Mouse (Mus musculus): ENCODE data around the gene Cxcl10. TPM values are rescaled to one million over a fixed set of nuclear protein-coding genes. Genes with fewer than 3 reads are reported as not detected.
A peak's percentile ranks its signal among the peaks of the same experiment; 100 is the strongest.

Gene Cxcl10
- polyA plus RNA-seq, 1 experiment: 1.2 TPM

DNA sequence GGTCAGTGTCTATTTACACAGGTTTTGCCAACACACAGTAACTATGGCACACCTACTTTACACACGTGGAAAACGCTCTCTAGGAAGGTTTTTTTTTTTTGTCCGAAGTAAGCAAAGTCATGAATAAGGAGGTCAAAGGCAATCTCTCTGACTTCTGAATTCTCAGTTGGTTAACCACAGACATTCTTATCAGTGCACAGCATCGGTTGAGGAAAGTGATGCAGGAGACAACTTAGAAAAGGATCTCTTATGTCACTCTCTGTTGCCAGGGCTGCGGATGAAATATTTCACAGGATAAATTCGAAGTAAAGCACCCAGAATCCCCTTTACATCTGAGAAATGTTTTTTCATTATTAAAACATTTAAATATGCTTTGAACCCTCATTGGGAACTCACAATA lies 21.3 kb downstream of the Cxcl10 start:
- 3% methylated on average over 6 of the region's 6 CpGs for WGBS
- TF ChIP-seq CTCF (IDR thresholded peaks at IDR 0.05; ENCODE audit: control insufficient read depth, insufficient read depth, low read length): no peak
- no peak for TF ChIP-seq POLR2A (IDR thresholded peaks at IDR 0.05; ENCODE audit: borderline replicate concordance, control insufficient read depth, low read depth, low read length)
- peaks cover 1% of the 10 kb centered on the region for H3K4me1 ChIP-seq (ENCODE audit: control insufficient read depth, insufficient read depth, low read length)
- H3K27ac ChIP-seq (ENCODE audit: control insufficient read depth, insufficient read depth, low read depth, low read length, poor library complexity): no peak overlapping the region
- H3K4me3 ChIP-seq (replicated peaks; ENCODE audit: control insufficient read depth, low read depth, low read length): no peak overlapping the region

GRCm38 (mm10) chr5:92323264-92323663 lies 25.4 kb downstream of the Cxcl10 start:
- Histone ChIP-seq H3K27ac (ENCODE audit: control insufficient read depth, insufficient read depth, low read depth, low read length, poor library complexity) (no peak overlapping the region), H3K4me1 (ENCODE audit: control insufficient read depth, insufficient read depth, low read length) (peaks cover 1% of the 10 kb centered on the region; the same call in 1 of the 2 replicates), H3K4me3 (replicated peaks; ENCODE audit: control insufficient read depth, low read depth, low read length) (no peak overlapping the region)
- WGBS: 39% methylated on average over 5 of the region's 5 CpGs
- no peak for TF ChIP-seq POLR2A (IDR thresholded peaks at IDR 0.05; ENCODE audit: borderline replicate concordance, control insufficient read depth, low read depth, low read length)
- TF ChIP-seq CTCF (IDR thresholded peaks at IDR 0.05; ENCODE audit: control insufficient read depth, insufficient read depth, low read length): no peak

- H3K4me1 ChIP-seq (ENCODE audit: control insufficient read depth, insufficient read depth, low read length): peaks cover 1% of the 10 kb centered on the region; the same call in 1 of the 2 replicates
- H3K27ac ChIP-seq (ENCODE audit: control insufficient read depth, insufficient read depth, low read depth, low read length, poor library complexity): no peak overlapping the region
- TF ChIP-seq CTCF (IDR thresholded peaks at IDR 0.05; ENCODE audit: control insufficient read depth, insufficient read depth, low read length): no peak
- no peak for TF ChIP-seq POLR2A (IDR thresholded peaks at IDR 0.05; ENCODE audit: borderline replicate concordance, control insufficient read depth, low read depth, low read length)
- 43% methylated on average over 4 of the region's 4 CpGs for WGBS
- no peak overlapping the region for H3K4me3 ChIP-seq (replicated peaks; ENCODE audit: control insufficient read depth, low read depth, low read length)
Observed at GRCm38 (mm10) chr5:92322612-92323011, 26.1 kb downstream of the Cxcl10 start.

DNA sequence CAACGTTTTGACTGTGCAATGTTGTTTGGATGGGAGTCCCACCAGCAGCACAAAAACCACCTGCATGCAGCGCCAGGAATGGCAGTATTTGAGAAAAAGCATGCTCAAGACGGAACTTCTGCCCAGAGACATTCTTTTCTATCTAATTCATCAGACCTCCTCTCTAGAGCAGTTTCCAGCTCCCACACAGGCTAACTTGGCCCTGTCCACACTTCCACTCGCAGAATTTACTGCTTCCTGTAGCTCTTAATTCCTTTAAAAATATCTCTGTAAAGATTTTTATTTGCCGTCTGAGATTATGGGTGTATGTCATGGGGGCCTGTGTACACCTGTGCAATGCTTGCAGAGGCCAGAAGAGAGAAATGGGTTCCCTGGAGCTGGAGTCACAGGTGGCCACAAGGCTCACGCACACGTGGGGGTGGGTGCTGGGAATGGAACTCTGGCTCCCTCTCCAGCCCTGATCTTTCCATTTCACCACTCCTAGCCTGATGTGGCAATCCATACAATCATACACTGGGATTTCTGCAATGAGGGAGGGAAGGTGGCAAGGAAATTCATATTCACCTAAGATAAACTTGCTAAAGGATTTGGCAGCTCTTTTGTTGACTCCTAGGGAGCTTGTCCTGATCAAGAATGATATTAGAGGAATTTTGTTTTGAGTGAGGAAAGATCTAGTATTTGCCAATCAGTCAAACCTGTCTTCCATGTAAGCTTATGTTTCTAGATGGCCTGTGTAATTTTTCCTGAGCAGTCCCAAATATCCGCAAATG lies 26.9 kb downstream of the Cxcl10 start:
- TF ChIP-seq CTCF (IDR thresholded peaks at IDR 0.05; ENCODE audit: control insufficient read depth, insufficient read depth, low read length) (no peak), POLR2A (IDR thresholded peaks at IDR 0.05; ENCODE audit: borderline replicate concordance, control insufficient read depth, low read depth, low read length) (no peak)
- 49% methylated on average over 8 of the region's 8 CpGs for WGBS
- Histone ChIP-seq H3K4me3 (replicated peaks; ENCODE audit: control insufficient read depth, low read depth, low read length) (no peak overlapping the region), H3K27ac (ENCODE audit: control insufficient read depth, insufficient read depth, low read depth, low read length, poor library complexity) (no peak overlapping the region), H3K4me1 (ENCODE audit: control insufficient read depth, insufficient read depth, low read length) (peaks cover 1% of the 10 kb centered on the region; the same call in 1 of the 2 replicates)

DNA sequence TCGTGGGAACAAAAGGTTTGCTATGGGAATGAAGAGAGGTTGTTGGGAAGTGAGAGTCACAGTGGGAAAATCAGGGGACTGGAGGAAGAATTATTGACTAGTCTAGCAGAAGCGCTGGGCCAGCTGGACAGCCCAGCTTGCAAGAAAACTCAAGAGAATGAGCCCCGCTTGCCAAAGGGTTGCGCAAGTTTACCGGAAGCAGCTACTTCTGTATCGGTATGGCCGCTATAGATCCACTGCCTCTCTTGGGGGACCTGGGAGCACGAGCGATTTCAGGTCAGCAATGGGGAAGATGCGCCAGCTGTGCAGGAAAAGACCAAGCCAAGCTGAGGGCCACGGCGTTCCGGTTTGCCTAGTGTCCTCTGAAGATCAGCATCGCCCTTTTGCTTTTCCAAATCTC lies 30.1 kb downstream of the Cxcl10 start:
- 54% methylated on average over 14 of the region's 14 CpGs for WGBS
- Histone ChIP-seq H3K27ac (ENCODE audit: control insufficient read depth, insufficient read depth, low read depth, low read length, poor library complexity) (peak overlapping the region; percentile 7), H3K4me1 (ENCODE audit: control insufficient read depth, insufficient read depth, low read length) (peaks cover 1% of the 10 kb centered on the region; the same call in 1 of the 2 replicates), H3K4me3 (replicated peaks; ENCODE audit: control insufficient read depth, low read depth, low read length) (no peak overlapping the region)
- no peak for TF ChIP-seq POLR2A (IDR thresholded peaks at IDR 0.05; ENCODE audit: borderline replicate concordance, control insufficient read depth, low read depth, low read length)
- TF ChIP-seq CTCF (IDR thresholded peaks at IDR 0.05; ENCODE audit: control insufficient read depth, insufficient read depth, low read length): no peak

- Histone ChIP-seq H3K4me1 (ENCODE audit: control insufficient read depth, insufficient read depth, low read length) (peaks cover 1% of the 10 kb centered on the region; the same call in 1 of the 2 replicates), H3K4me3 (replicated peaks; ENCODE audit: control insufficient read depth, low read depth, low read length) (no peak overlapping the region), H3K27ac (ENCODE audit: control insufficient read depth, insufficient read depth, low read depth, low read length, poor library complexity) (no peak overlapping the region)
- no peak for TF ChIP-seq POLR2A (IDR thresholded peaks at IDR 0.05; ENCODE audit: borderline replicate concordance, control insufficient read depth, low read depth, low read length)
- TF ChIP-seq CTCF (IDR thresholded peaks at IDR 0.05; ENCODE audit: control insufficient read depth, insufficient read depth, low read length): no peak
- WGBS: 41% methylated on average over 7 of the region's 7 CpGs
Observed at GRCm38 (mm10) chr5:92318119-92318518, 30.6 kb downstream of the Cxcl10 start.

GRCm38 (mm10) chr5:92313776-92314175 lies 34.9 kb downstream of the Cxcl10 start:
- WGBS: 33% methylated on average over 7 of the region's 7 CpGs
- Histone ChIP-seq H3K4me3 (replicated peaks; ENCODE audit: control insufficient read depth, low read depth, low read length) (no peak overlapping the region), H3K4me1 (ENCODE audit: control insufficient read depth, insufficient read depth, low read length) (no peaks in the 10 kb centered on the region; the same call in 1 of the 2 replicates), H3K27ac (ENCODE audit: control insufficient read depth, insufficient read depth, low read depth, low read length, poor library complexity) (no peak overlapping the region)
- TF ChIP-seq POLR2A (IDR thresholded peaks at IDR 0.05; ENCODE audit: borderline replicate concordance, control insufficient read depth, low read depth, low read length): no peak
- TF ChIP-seq CTCF (IDR thresholded peaks at IDR 0.05; ENCODE audit: control insufficient read depth, insufficient read depth, low read length): no peak

DNA sequence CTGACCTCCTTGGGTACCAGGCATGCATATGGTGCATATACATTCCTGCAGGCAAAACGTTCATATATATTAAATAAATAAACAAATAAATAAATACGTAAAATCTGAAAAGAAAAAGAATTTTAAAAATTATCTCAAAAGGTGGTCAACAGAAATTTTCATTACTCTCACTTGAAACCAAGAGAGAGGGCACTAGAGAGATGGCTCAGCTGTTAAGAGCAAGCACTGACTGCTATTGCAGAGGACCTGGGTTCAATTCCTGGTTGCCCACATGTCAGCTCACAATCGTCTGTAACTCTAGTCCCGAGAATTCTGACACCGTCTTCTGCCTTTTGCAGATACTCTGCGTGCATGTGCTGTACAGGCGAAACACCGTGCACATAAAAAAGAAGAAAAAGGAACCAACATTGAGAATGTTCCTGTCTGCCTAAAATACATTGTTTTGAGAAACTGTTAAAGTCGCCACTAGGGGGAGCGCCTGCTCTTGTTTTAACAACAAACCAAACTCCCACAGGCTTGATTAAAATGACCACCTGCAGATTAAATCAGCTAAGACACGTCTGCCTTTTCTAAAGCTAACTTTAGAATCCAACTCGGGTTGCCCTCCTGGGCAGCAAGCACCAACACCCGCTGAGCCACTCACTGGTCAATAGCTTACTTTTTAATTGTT lies 36.5 kb downstream of the Cxcl10 start:
- 14% methylated on average over 13 of the region's 13 CpGs for WGBS
- Histone ChIP-seq H3K4me3 (replicated peaks; ENCODE audit: control insufficient read depth, low read depth, low read length) (no peak overlapping the region), H3K4me1 (ENCODE audit: control insufficient read depth, insufficient read depth, low read length) (peaks cover 2% of the 10 kb centered on the region), H3K27ac (ENCODE audit: control insufficient read depth, insufficient read depth, low read depth, low read length, poor library complexity) (no peak overlapping the region)
- TF ChIP-seq CTCF (IDR thresholded peaks at IDR 0.05; ENCODE audit: control insufficient read depth, insufficient read depth, low read length): no peak
- no peak for TF ChIP-seq POLR2A (IDR thresholded peaks at IDR 0.05; ENCODE audit: borderline replicate concordance, control insufficient read depth, low read depth, low read length)
